Mouse (Mus musculus) liver, adult 2 months (tissue): ENCODE results near the gene Zbtb9.

Source experiments
- CTCF ChIP-seq: fragments of 200-500 bp; IDR thresholded peaks from 2 replicates; pipeline ENCODE4 v1.5.1; 2011; ENCODE audit warnings: low read depth, low read length, control low read depth
- POLR2A ChIP-seq: fragments of 200-500 bp; IDR thresholded peaks from 2 replicates; pipeline ENCODE4 v1.6.1; 2011; ENCODE audit warnings: low read length, control low read depth; ENCODE audit not compliant: insufficient read depth; ENCODE audit errors: extremely low read depth

DNA sequence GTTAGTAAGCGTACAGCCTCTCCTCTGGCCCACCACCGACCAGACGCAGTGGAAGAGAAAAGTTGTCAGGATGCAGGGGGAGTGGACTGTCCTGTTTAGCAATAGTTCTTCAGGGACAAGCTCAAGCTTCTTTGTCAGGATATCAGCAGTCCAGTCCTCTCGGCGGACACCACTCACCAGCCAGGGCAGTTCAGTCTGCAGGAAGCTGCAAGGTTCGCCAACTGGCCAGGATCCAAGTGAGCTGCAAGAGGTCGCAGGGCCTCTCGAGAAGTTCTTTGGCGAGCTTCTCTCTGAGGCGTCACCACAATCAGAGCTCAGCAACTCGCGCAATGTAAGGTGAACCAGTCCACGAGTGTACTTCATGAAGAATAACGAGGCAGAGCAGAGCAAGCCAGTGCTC is 21.4 kb downstream of the Zbtb9 start:
- no peak for TF ChIP-seq CTCF
- TF ChIP-seq POLR2A, result no peak
